Mouse (Mus musculus): ENCODE measurements around the gene Slc41a1.

- TF ChIP-seq EP300 (IDR thresholded peaks at IDR 0.05) (no peak), CTCF (IDR thresholded peaks at IDR 0.05) (no peak)
Observed at GRCm38 (mm10) chr1:131891436-131891835, 64.1 kb downstream of the Slc41a1 start.

All from lung, postnatal 0 days (tissue).